Comparison of ENCODE assay signal across 5 mouse cellular contexts in genomic region chr2:177787351-177787750, GRCm38 (mm10). TPM values are rescaled to one million over a fixed set of nuclear protein-coding genes. Genes with fewer than 3 reads are reported as not detected.
DNase-seq lines count a peak whose midpoint lies in the region; ATAC-seq lines count a peak whose summit lies in the region.
"Not testable (repeated sequence)": the region's sequence is repeated elsewhere in the genome, so short reads cannot be mapped to it uniquely, and the experiment has no call there.
"Had no signal": no experiment of that assay in that cellular context is flagged by ENCODE, and none has a peak within 500 bp of the region (broad histone marks: within the 10 kb centered on the region; RNA-seq: fewer than 3 reads in every experiment).

No protein-coding gene starts in this region.

- not testable (repeated sequence) for H3K4me2 ChIP-seq in midbrain, embryonic 11.5 days

- H3K27me3 ChIP-seq in midbrain, embryonic 11.5 days (ENCODE audit: control insufficient read depth, insufficient read depth, low read length) = not testable (repeated sequence)

- not testable (repeated sequence) for H3K4me1 ChIP-seq in midbrain, embryonic 11.5 days (ENCODE audit: control insufficient read depth, insufficient read depth, low read length)

- not testable (repeated sequence) for H3K27ac ChIP-seq in midbrain, embryonic 11.5 days (ENCODE audit: low read depth, low read length)

- peak; percentile 25 for DNase-seq in 416B (ENCODE audit: low read depth)
- peak; percentile 62 for DNase-seq in heart, adult 11 months
- peak; percentile 57 for DNase-seq in midbrain, embryonic 11.5 days (ENCODE audit: low spot score, missing footprints)

- 77% methylated on average over 1 of the region's 1 CpGs for WGBS in midbrain, embryonic 11.5 days

- not testable (repeated sequence) for H3K36me3 ChIP-seq in midbrain, embryonic 11.5 days (ENCODE audit: control insufficient read depth, insufficient read depth, low read length)

- ATAC-seq in midbrain, embryonic 11.5 days (ENCODE audit: low FRiP score) = not testable (repeated sequence)

- H3K4me3 ChIP-seq in midbrain, embryonic 11.5 days (ENCODE audit: low read depth, low read length) = not testable (repeated sequence)

- H3K9ac ChIP-seq in midbrain, embryonic 11.5 days (ENCODE audit: low read length) = not testable (repeated sequence)

- not testable (repeated sequence) for H3K9me3 ChIP-seq in midbrain, embryonic 11.5 days (ENCODE audit: control insufficient read depth, low read length)

RNA-seq across cellular contexts. Expression of gene Gm14322, which starts 28.3 kb away (rescaled TPM):
- 6.4 and 6.7 TPM in 2 replicates for polyA plus RNA-seq in midbrain, embryonic 11.5 days (2014; fragmentation: Nextera tagmentation; extraction: Ambion mirVana)
- polyA plus RNA-seq: CD4-positive, CD25-positive, alpha-beta regulatory T cell, adult 4 months; G1E had no signal

RNA-seq across cellular contexts. Expression of gene Gm14325, which starts 52.8 kb away (rescaled TPM):
- polyA plus RNA-seq in midbrain, embryonic 11.5 days (2014; fragmentation: Nextera tagmentation; extraction: Ambion mirVana) = 45.5 and 49.3 TPM in 2 replicates
